ENCODE assay signal across 12 mouse cellular contexts in genomic region chr3:154222141-154222591, GRCm38 (mm10).
DNase-seq lines count a peak whose midpoint lies in the region; ATAC-seq lines count a peak whose summit lies in the region.
"Had no signal": no experiment of that assay in that cellular context is flagged by ENCODE, and none has a peak within 500 bp of the region (broad histone marks: within the 10 kb centered on the region; RNA-seq: fewer than 3 reads in every experiment).

No protein-coding gene starts in this region.

- no peak overlapping the region for H3K4me3 ChIP-seq in heart, embryonic 10.5 days
- no peak overlapping the region for H3K4me3 ChIP-seq in forebrain, embryonic 14.5 days (ENCODE audit: low read depth, low read length)
- no peak overlapping the region for H3K4me3 ChIP-seq in midbrain, embryonic 13.5 days (replicated peaks)
- H3K4me3 ChIP-seq: liver, embryonic 13.5 days had no signal

- WGBS in heart, embryonic 10.5 days, result 65% methylated on average over 8 of the region's 8 CpGs
- WGBS in forebrain, embryonic 14.5 days, result 13% methylated on average over 8 of the region's 8 CpGs
- 23% methylated on average over 8 of the region's 8 CpGs for WGBS in midbrain, embryonic 13.5 days

- peak; percentile 79 for ATAC-seq in forebrain, embryonic 14.5 days
- ATAC-seq in midbrain, embryonic 13.5 days, result peak; percentile 49

- DNase-seq in heart, postnatal 4 days, result peak; percentile 49
- DNase-seq in heart, embryonic 10.5 days (ENCODE audit: low spot score), result no peak
- DNase-seq in brain, adult 2 months (ENCODE audit: low read depth, low spot score), result peak; percentile 50
- peak; percentile 84 for DNase-seq in forebrain, embryonic 14.5 days (ENCODE audit: low spot score)
- no peak for DNase-seq in embryo, embryonic 10.5 days (ENCODE audit: low spot score)
- no peak for DNase-seq in liver
- no peak for DNase-seq in ovary, postnatal 10 days (ENCODE audit: low spot score)
- DNase-seq: cerebellum, adult 9-10 months; liver, embryonic 13.5 days; right cerebral cortex, postnatal 4 days; thymus, adult 2 months had no signal

- H3K9me3 ChIP-seq in heart, embryonic 10.5 days, result no peaks in the 10 kb centered on the region
- H3K9me3 ChIP-seq in forebrain, embryonic 14.5 days (replicated peaks; ENCODE audit: control insufficient read depth, low read length), result no peaks in the 10 kb centered on the region
- no peaks in the 10 kb centered on the region for H3K9me3 ChIP-seq in midbrain, embryonic 13.5 days
- H3K9me3 ChIP-seq: liver, embryonic 13.5 days had no signal

- H3K27ac ChIP-seq in heart, embryonic 10.5 days, result no peak overlapping the region
- peak overlapping the region; percentile 70; the same call in 1 of the 2 replicates for H3K27ac ChIP-seq in forebrain, embryonic 14.5 days (ENCODE audit: low read depth, low read length)
- peak overlapping the region; percentile 74 for H3K27ac ChIP-seq in midbrain, embryonic 13.5 days
- H3K27ac ChIP-seq: liver, embryonic 13.5 days had no signal

- no peaks in the 10 kb centered on the region for H3K27me3 ChIP-seq in heart, embryonic 10.5 days (ENCODE audit: insufficient read depth, poor library complexity, severe bottlenecking)
- H3K27me3 ChIP-seq in forebrain, embryonic 14.5 days (replicated peaks; ENCODE audit: control insufficient read depth, insufficient read depth, low read length), result no peaks in the 10 kb centered on the region
- no peaks in the 10 kb centered on the region for H3K27me3 ChIP-seq in midbrain, embryonic 13.5 days
- H3K27me3 ChIP-seq: liver, embryonic 13.5 days had no signal

- peak overlapping the region; percentile 35 for H3K9ac ChIP-seq in forebrain, embryonic 14.5 days (ENCODE audit: low read length)
- no peak overlapping the region for H3K9ac ChIP-seq in midbrain, embryonic 13.5 days (replicated peaks)
- H3K9ac ChIP-seq: liver, embryonic 13.5 days had no signal

- H3K4me2 ChIP-seq in forebrain, embryonic 14.5 days (ENCODE audit: low read length), result peak overlapping the region; percentile 26; the same call in 1 of the 2 replicates
- H3K4me2 ChIP-seq in midbrain, embryonic 13.5 days (replicated peaks), result peak overlapping the region; percentile 13; the same call in 1 of the 2 replicates
- H3K4me2 ChIP-seq: liver, embryonic 13.5 days had no signal

- no peaks in the 10 kb centered on the region for H3K4me1 ChIP-seq in heart, embryonic 10.5 days
- H3K4me1 ChIP-seq in forebrain, embryonic 14.5 days (ENCODE audit: control insufficient read depth, insufficient read depth, low read length), result peaks cover 16% of the 10 kb centered on the region
- peaks cover 15% of the 10 kb centered on the region for H3K4me1 ChIP-seq in midbrain, embryonic 13.5 days (replicated peaks)
- H3K4me1 ChIP-seq: liver, embryonic 13.5 days had no signal

- H3K36me3 ChIP-seq in heart, embryonic 10.5 days, result no peaks in the 10 kb centered on the region
- H3K36me3 ChIP-seq in forebrain, embryonic 14.5 days (ENCODE audit: control insufficient read depth, insufficient read depth, low read length), result no peaks in the 10 kb centered on the region
- H3K36me3 ChIP-seq in midbrain, embryonic 13.5 days, result no peaks in the 10 kb centered on the region
- H3K36me3 ChIP-seq: liver, embryonic 13.5 days had no signal

Comparison
In these comparisons a context has a peak if more than half of its experiments do, and no peak if none do; other contexts are left out.
1. DNase-seq: peak in heart, postnatal 4 days (single experiment), brain, adult 2 months (single experiment) and forebrain, embryonic 14.5 days (single experiment); none in heart, embryonic 10.5 days (single experiment), embryo, embryonic 10.5 days (single experiment), liver (single experiment) and ovary, postnatal 10 days (single experiment).